Mouse (Mus musculus) CD4-positive, CD25-positive, alpha-beta regulatory T cell, adult 9 weeks (primary cell): ENCODE data around the gene Vmn1r88. TPM values are rescaled to one million over a fixed set of nuclear protein-coding genes. Genes with fewer than 3 reads are reported as not detected.

Experiments
- polyA plus RNA-seq: library from polyadenylated mRNA; unstranded; fragments of 100-300 nt; shearing (Covaris generic); gene quantifications from one replicate; pipeline ENCODE4 v1.2.1, GENCODE M21; 2017

Vmn1r88 gene
- polyA plus RNA-seq = 0.04 TPM

GRCm38 (mm10) chr7:13159268-13159667 lies at the start of gene Vmn1r88:
Vmn1r88 (plus strand) TSS chr7:13159568.

GRCm38 (mm10) chr7:13119817-13120216 lies 39.6 kb upstream of the Vmn1r88 start, which contains the start of gene Vmn1r86:
Vmn1r86 (minus strand) TSS chr7:13119917.

GRCm38 (mm10) chr7:13140057-13140456 lies 19.3 kb upstream of the Vmn1r88 start, which contains the start of gene Vmn1r87:
Vmn1r87 (minus strand) TSS chr7:13140157.

GRCm38 (mm10) chr7:13212720-13213119 lies 53.4 kb downstream of the Vmn1r88 start, which contains the start of gene Vmn1r89:
Vmn1r89 (plus strand) TSS chr7:13213020.

Other genes with a start within 250 kb of the Vmn1r88 start
- gene Rps5, start 237.3 kb upstream of the Vmn1r88 start, polyA plus RNA-seq = 1,332 TPM
- gene Rnf225, start 232.2 kb upstream of the Vmn1r88 start, polyA plus RNA-seq = not detected
- gene Zfp324, start 193.7 kb upstream of the Vmn1r88 start, polyA plus RNA-seq = 6.6 TPM
- 10.2 TPM for gene Zfp446, start 181.7 kb upstream of the Vmn1r88 start, polyA plus RNA-seq
- 0.16 TPM for gene Slc27a5, start 161.4 kb upstream of the Vmn1r88 start, polyA plus RNA-seq
- 38.1 TPM for gene Trim28, start 160.5 kb upstream of the Vmn1r88 start, polyA plus RNA-seq
- gene Zbtb45, start 149.5 kb upstream of the Vmn1r88 start, polyA plus RNA-seq = 3.6 TPM
- 310 TPM for gene Chmp2a, start 124.8 kb upstream of the Vmn1r88 start, polyA plus RNA-seq
- 7.8 TPM for gene Ube2m, start 121.3 kb upstream of the Vmn1r88 start, polyA plus RNA-seq
- gene Mzf1, start 104.8 kb upstream of the Vmn1r88 start, polyA plus RNA-seq = 0.45 TPM
- not detected for gene Vmn1r85, start 64.4 kb upstream of the Vmn1r88 start, polyA plus RNA-seq
- 0.04 TPM for gene Vmn1r86, start 39.7 kb upstream of the Vmn1r88 start, polyA plus RNA-seq
- not detected for gene Vmn1r87, start 19.4 kb upstream of the Vmn1r88 start, polyA plus RNA-seq
- gene Vmn1r89, start 53.5 kb downstream of the Vmn1r88 start, polyA plus RNA-seq = not detected
- gene Lig1, start 117.7 kb downstream of the Vmn1r88 start, polyA plus RNA-seq = 23.1 TPM
- gene Zswim9, start 119.2 kb downstream of the Vmn1r88 start, polyA plus RNA-seq = 3.5 TPM
- not detected for gene Pla2g4c, start 165.1 kb downstream of the Vmn1r88 start, polyA plus RNA-seq
- gene Cabp5, start 238.6 kb downstream of the Vmn1r88 start, polyA plus RNA-seq = not detected